Mouse (Mus musculus) kidney, embryonic 14.5 days (tissue): ENCODE data around the gene Fer1l4. TPM values are rescaled to one million over a fixed set of nuclear protein-coding genes. Genes with fewer than 3 reads are reported as not detected.

Source experiments
- ATAC-seq: fragments of 200-750 bp; cut with Nextera tagmentation; 2 replicates; pipeline ENCODE4 v1.8.0; 2017; ENCODE audit warnings: moderate number of reproducible peaks, mild to moderate bottlenecking, moderate TSS enrichment, moderate library complexity; ENCODE audit not compliant: low FRiP score, low TSS enrichment
- H3K27ac ChIP-seq: fragments of 300-500 bp; sonication (generic); 2 replicates; pipeline ENCODE4 v1.5.1; 2014; ENCODE audit warnings: low read depth, mild to moderate bottlenecking, low read length, moderate library complexity, mixed read lengths
- H3K27me3 ChIP-seq: fragments of 300-500 bp; sonication (generic); 2 replicates; pipeline ENCODE4 v1.6.1; 2014; ENCODE audit warnings: mild to moderate bottlenecking, low read length; ENCODE audit not compliant: control insufficient read depth, insufficient read depth
- H3K36me3 ChIP-seq: fragments of 300-500 bp; sonication (generic); 2 replicates; pipeline ENCODE4 v1.6.1; 2014; ENCODE audit warnings: low read length, mixed read lengths; ENCODE audit not compliant: control insufficient read depth, insufficient read depth
- H3K4me1 ChIP-seq: fragments of 300-500 bp; sonication (generic); 2 replicates; pipeline ENCODE4 v1.6.1; 2014; ENCODE audit warnings: low read length, mixed read lengths; ENCODE audit not compliant: control insufficient read depth, insufficient read depth
- H3K4me2 ChIP-seq: fragments of 300-500 bp; sonication (generic); replicated peaks from 2 replicates; pipeline ENCODE4 v1.6.1; 2014; ENCODE audit warnings: low read depth, mild to moderate bottlenecking, low read length
- H3K4me3 ChIP-seq: fragments of 300-500 bp; sonication (generic); 2 replicates; pipeline ENCODE4 v1.5.1; 2014; ENCODE audit warnings: mild to moderate bottlenecking, low read length
- H3K9ac ChIP-seq: fragments of 300-500 bp; sonication (generic); 2 replicates; pipeline ENCODE4 v1.6.1; 2014; ENCODE audit warnings: low read depth, mild to moderate bottlenecking, low read length, moderate library complexity
- H3K9me3 ChIP-seq: fragments of 300-500 bp; sonication (generic); 2 replicates; pipeline ENCODE4 v1.6.1; 2016; ENCODE audit warnings: low read length; ENCODE audit not compliant: control insufficient read depth
- WGBS: fragments of 180-500 bp; shearing (Covaris S2); extraction: QIAGEN DNeasy Blood & Tissue Kit; methylation state at CpG from one replicate; pipeline ENCODE4 v1.1.7; 2014; 5-methylcytosine and 5-hydroxymethylcytosine counted together
- polyA plus RNA-seq: library from polyadenylated mRNA; unstranded; fragments of >200 nt; fragmentation: Nextera tagmentation; extraction: Ambion mirVana; gene quantifications from 2 replicates; pipeline ENCODE4 v1.2.1, GENCODE M21; 2014

Fer1l4 gene
- polyA plus RNA-seq, 1 experiment from 2014 or later = 0.16 TPM

DNA sequence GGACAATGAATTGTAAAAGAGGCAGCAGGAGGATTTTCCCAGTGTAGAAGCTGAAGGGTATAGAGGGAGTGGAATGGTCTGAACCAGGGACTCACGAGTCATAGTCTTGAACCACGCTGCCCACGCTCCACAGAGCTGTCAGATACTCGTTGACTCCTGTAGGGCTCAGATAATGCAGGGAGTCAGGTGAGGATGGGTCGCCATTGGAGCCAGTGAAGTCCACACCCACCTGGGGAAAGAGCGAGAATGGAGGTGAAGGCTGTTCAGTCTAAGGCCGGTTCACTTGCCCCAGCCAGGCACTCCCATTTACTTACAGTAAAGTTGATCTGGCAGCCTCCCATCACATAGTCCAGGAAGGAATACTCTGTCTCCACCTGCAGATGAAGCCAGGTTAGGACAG is 24.7 kb upstream of the Fer1l4 start:
- Histone ChIP-seq H3K27me3 (no peaks in the 10 kb centered on the region), H3K36me3 (peaks cover 70% of the 10 kb centered on the region), H3K4me3 (no peak overlapping the region), H3K9ac (no peak overlapping the region), H3K27ac (no peak overlapping the region), H3K4me2 (no peak overlapping the region), H3K4me1 (no peaks in the 10 kb centered on the region), H3K9me3 (no peaks in the 10 kb centered on the region)
- ATAC-seq = no peak
- WGBS = 95% methylated on average over 7 of the region's 7 CpGs

DNA sequence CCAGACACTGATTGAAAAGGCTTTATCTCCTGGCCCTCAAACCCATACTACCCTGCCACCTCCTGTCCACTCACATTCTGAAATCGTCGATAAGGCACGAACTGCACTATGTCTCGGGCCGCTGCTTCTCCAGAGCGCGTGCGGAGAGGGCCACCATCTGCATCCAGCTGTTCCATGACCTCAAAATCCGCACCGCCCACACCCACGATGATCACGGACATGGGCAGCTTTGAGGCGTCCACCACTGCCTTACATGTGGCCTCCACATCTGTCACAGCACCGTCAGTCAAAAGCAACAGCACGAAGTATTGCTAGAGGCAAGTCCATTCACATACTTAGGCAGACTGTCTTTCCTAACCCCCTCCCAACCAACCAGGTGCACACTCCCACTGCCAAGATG is 21.0 kb upstream of the Fer1l4 start:
- Histone ChIP-seq H3K4me3 (no peak overlapping the region), H3K27ac (no peak overlapping the region), H3K9ac (no peak overlapping the region), H3K27me3 (no peaks in the 10 kb centered on the region), H3K4me2 (no peak overlapping the region), H3K4me1 (no peaks in the 10 kb centered on the region), H3K9me3 (no peaks in the 10 kb centered on the region), H3K36me3 (peaks cover 92% of the 10 kb centered on the region)
- WGBS = 85% methylated on average over 15 of the region's 15 CpGs
- ATAC-seq = no peak

DNA sequence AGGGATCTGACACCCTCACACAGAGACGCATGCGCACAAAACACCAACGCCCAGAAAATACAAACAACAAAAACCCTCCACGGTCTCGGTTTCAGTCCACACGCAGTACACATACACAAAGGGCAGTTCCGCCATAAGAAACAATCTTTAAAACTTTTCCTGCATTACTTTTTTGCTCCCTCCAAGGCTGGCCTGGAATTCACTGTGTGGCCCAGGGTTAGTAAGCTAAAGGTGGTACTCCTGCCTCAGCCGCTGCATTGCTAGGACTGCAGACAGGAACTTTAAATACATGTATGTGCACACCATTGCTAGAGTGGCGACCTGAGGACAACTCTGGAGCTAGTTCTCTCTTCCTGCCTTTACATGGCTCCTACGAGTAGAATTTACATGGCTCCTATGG is 18.5 kb upstream of the Fer1l4 start:
- Histone ChIP-seq H3K27ac (no peak overlapping the region), H3K9ac (no peak overlapping the region), H3K27me3 (no peaks in the 10 kb centered on the region), H3K4me2 (no peak overlapping the region), H3K4me3 (no peak overlapping the region), H3K9me3 (no peaks in the 10 kb centered on the region), H3K36me3 (peaks cover 70% of the 10 kb centered on the region), H3K4me1 (no peaks in the 10 kb centered on the region)
- 94% methylated on average over 10 of the region's 10 CpGs for WGBS
- ATAC-seq = no peak

DNA sequence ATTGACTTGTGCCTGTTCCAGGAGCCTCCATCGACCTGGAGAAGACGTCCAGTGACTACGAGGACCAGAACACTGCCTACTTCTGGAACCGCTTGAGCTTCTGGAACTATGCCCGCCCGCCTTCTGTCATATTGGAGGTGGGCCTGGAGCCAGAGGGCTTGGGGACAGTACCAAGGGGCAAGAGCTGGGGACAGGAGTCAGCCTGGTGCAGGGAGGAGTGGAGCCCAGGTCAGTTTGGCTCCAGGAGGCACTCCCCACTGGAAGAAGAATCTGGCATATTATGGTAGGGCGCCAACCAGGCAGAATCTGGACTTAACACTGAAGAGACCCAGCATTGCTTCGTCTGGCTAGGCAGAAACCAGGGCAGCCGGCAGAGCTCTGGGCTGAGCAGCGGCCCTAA is 15.2 kb upstream of the Fer1l4 start:
- H3K4me1 ChIP-seq = no peaks in the 10 kb centered on the region
- 91% methylated on average over 10 of the region's 10 CpGs for WGBS
- no peaks in the 10 kb centered on the region for H3K9me3 ChIP-seq
- H3K27me3 ChIP-seq = no peaks in the 10 kb centered on the region
- H3K36me3 ChIP-seq = peaks cover 37% of the 10 kb centered on the region
- no peak overlapping the region for H3K9ac ChIP-seq
- H3K4me2 ChIP-seq = no peak overlapping the region
- no peak overlapping the region for H3K4me3 ChIP-seq
- H3K27ac ChIP-seq = no peak overlapping the region
- no peak for ATAC-seq

DNA sequence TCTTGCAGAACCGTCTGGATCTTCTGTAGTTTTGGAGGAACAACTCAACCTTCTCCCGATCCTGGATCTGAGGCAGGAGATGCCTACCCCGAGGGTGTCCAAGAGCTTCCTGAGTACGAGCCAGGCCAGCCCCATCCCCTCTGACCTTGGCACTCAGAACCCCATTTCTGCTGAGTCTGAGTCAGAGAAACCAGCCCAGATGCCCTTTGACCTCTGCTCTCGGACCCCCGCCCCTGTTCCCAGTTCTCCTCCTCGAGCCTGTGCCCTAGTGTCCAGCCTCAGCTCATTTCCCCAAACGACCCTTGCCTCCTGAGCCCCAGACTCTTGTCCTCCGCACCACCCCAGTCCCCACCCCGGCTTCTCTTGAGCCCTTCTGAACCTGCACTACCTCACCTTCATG is 13.4 kb upstream of the Fer1l4 start:
- Histone ChIP-seq H3K27ac (no peak overlapping the region), H3K4me2 (peak overlapping the region; percentile 95), H3K9me3 (no peaks in the 10 kb centered on the region), H3K9ac (peak overlapping the region; percentile 84; the same call in 1 of the 2 replicates), H3K27me3 (no peaks in the 10 kb centered on the region), H3K36me3 (peaks cover 21% of the 10 kb centered on the region), H3K4me1 (no peaks in the 10 kb centered on the region), H3K4me3 (peak overlapping the region; percentile 78)
- WGBS = 27% methylated on average over 10 of the region's 10 CpGs
- ATAC-seq = peak; percentile 26

DNA sequence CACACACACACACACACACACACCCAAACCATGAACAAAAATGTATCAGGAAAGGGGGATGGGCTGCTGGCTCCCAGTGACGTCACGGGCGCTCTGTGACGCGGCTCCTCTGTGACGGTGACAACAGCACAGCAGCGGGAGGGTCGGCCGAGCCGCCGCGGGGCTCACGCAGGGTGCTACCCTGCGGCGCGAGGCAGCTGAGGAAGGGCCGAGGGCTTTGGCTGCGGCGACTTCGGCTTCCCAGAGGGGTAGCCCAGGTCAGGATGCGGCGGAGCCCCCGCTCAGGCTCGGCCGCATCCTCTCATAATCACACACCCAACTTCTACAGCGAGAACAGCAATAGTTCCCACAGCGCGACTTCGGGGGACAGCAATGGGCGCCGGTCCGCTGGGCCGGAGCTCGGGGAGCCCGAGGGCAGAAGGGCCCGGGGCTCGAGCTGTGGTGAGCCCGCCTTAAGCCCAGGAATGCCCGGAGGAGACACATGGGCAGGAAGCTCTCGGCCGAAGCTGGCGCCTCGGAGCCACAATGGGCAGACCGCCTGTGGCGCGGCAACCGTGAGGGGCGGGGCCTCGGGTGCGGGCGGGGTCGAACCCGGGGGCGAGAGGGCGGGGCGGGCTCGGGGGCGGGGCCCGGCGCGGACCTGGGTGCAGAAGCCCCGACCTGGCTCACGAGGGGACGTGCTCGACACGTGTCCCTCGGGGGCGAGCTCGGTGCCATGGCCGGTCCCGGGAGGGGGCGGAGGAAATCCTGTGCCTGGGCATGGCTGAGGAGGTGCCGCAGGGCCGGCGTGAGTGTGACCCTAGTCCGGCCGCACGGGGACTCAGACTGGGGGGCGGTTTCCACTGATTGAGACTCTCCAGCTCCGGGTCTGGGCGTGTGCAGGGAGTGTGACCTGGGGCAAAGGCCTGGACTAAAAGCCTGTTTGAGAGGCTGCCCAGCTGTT is 12.6 kb upstream of the Fer1l4 start, which contains the start of gene Spag4:
Gene Spag4, plus strand, starts transcription at position 77 of the 943 bp plus-strand sequence.
- H3K27ac ChIP-seq = peak within 1 kb of the TSS; percentile 76; the same call in 1 of the 2 replicates
- 1% methylated on average over 81 of the region's 81 CpGs for WGBS
- no peaks in the 10 kb centered on the region for H3K9me3 ChIP-seq
- H3K4me3 ChIP-seq = peak within 1 kb of the TSS; percentile 78
- no peaks in the 10 kb centered on the region for H3K27me3 ChIP-seq
- H3K4me1 ChIP-seq = no peaks in the 10 kb centered on the region
- H3K4me2 ChIP-seq = peak within 1 kb of the TSS; percentile 95
- peak; percentile 82 for ATAC-seq
- peaks cover 19% of the 10 kb centered on the region for H3K36me3 ChIP-seq
- peak within 1 kb of the TSS; percentile 84 for H3K9ac ChIP-seq

DNA sequence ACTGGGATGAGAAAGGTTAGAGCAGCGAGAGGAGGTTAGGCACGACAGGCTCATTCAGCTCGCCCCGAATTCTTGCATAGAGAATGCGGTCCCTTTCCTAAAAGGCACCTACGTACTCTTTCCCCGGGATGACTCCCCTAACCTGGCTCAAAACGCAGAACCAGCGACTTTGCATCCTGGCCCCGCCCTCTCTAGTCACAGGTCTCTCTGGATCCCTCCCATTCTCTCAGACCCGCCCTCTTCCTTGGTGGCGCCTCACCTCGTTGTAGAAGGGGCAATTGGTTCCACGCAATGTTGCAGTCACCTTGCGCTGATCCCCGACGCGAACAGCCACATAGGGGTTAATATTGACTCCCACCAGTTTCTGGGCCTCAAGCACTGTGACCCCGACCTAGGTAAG is 4.8 kb downstream of the Fer1l4 start:
- no peaks in the 10 kb centered on the region for H3K4me1 ChIP-seq
- 6% methylated on average over 19 of the region's 19 CpGs for WGBS
- H3K9ac ChIP-seq = no peak overlapping the region
- H3K4me3 ChIP-seq = peak overlapping the region; percentile 19
- ATAC-seq = 0 out of 2 replicates have a peak, but pooled peaks have one; percentile 28
- no peak overlapping the region for H3K27ac ChIP-seq
- H3K27me3 ChIP-seq = no peaks in the 10 kb centered on the region
- no peaks in the 10 kb centered on the region for H3K9me3 ChIP-seq
- no peaks in the 10 kb centered on the region for H3K36me3 ChIP-seq
- H3K4me2 ChIP-seq = peak overlapping the region; percentile 39

DNA sequence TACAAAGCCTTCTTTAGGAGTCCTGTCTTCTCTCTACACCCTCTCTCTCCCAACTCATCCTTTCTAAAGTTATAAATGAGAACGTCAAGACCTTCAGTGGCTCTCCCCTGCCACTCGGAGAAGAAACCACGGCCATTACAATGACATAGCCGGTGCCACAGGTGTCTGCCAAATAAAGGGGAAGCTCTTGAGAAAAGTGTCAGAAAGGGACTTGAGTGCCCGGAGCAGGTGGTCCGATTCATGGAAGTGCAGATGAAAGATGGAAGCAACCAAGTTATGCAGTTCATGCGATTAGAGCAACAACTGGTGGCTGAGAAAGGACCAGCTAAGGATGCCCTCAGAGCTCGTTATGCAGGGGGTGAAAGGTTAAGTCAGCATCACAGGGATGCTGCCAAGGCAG is 9.8 kb downstream of the Fer1l4 start:
- no peaks in the 10 kb centered on the region for H3K27me3 ChIP-seq
- no peaks in the 10 kb centered on the region for H3K9me3 ChIP-seq
- H3K27ac ChIP-seq = no peak overlapping the region
- no peak for ATAC-seq
- no peak overlapping the region for H3K4me2 ChIP-seq
- WGBS = 85% methylated on average over 8 of the region's 8 CpGs
- no peak overlapping the region for H3K9ac ChIP-seq
- H3K4me1 ChIP-seq = no peaks in the 10 kb centered on the region
- H3K4me3 ChIP-seq = no peak overlapping the region
- no peaks in the 10 kb centered on the region for H3K36me3 ChIP-seq

DNA sequence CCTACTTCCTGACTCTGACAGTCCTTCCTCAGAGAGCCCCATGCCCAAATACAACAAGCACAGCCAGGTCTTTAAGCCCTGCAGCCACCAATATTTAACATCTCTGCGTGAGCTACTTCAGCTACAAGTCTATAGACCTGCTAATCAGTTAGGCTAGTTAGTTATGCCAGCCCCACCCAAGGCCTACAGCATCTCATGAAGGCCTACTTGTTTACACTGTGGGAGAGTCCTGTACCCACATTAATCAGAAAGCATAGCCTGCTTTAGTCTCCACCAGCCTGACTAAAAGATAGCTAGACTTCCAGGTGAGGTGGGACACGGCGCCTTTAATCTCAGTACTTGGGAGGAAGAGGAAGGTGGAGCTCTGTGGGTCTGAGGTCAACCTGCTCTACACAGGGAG is 13.4 kb downstream of the Fer1l4 start:
- WGBS = 87% methylated on average over 3 of the region's 3 CpGs
- no peak for ATAC-seq

More for the DNA sequence above, 13.4 kb downstream of the Fer1l4 start:
- no peak overlapping the region for H3K9ac ChIP-seq
- no peaks in the 10 kb centered on the region for H3K4me1 ChIP-seq
- no peak overlapping the region for H3K27ac ChIP-seq
- H3K9me3 ChIP-seq = no peaks in the 10 kb centered on the region
- no peaks in the 10 kb centered on the region for H3K27me3 ChIP-seq
- H3K4me2 ChIP-seq = no peak overlapping the region
- H3K4me3 ChIP-seq = no peak overlapping the region
- H3K36me3 ChIP-seq = no peaks in the 10 kb centered on the region
